Mouse (Mus musculus) embryonic facial prominence, embryonic 13.5 days (tissue): Measurements from ENCODE around the gene Mybpc2. TPM values are rescaled to one million over a fixed set of nuclear protein-coding genes. Genes with fewer than 3 reads are reported as not detected.

Experiments used
- ATAC-seq: fragments of 200-750 bp; cut with Nextera tagmentation; 2 replicates; pipeline ENCODE4 v1.8.0; 2017; ENCODE audit warnings: low read depth; ENCODE audit not compliant: insufficient number of reproducible peaks, insufficient read depth, low FRiP score, low TSS enrichment
- H3K27ac ChIP-seq: fragments of 300-500 bp; sonication (generic); 2 replicates; pipeline ENCODE4 v1.5.1; 2015; ENCODE audit warnings: moderate library complexity, mild to moderate bottlenecking, inconsistent platforms
- H3K27me3 ChIP-seq: fragments of 300-500 bp; sonication (generic); 2 replicates; pipeline ENCODE4 v1.6.1; 2015; ENCODE audit warnings: mild to moderate bottlenecking, inconsistent platforms
- H3K36me3 ChIP-seq: fragments of 300-500 bp; sonication (generic); 2 replicates; pipeline ENCODE4 v1.6.1; 2015; ENCODE audit warnings: mild to moderate bottlenecking, inconsistent platforms
- H3K4me1 ChIP-seq: fragments of 300-500 bp; sonication (generic); 2 replicates; pipeline ENCODE4 v1.6.1; 2015; ENCODE audit warnings: inconsistent platforms
- H3K4me2 ChIP-seq: fragments of 300-500 bp; sonication (generic); 2 replicates; pipeline ENCODE4 v1.6.1; 2015; ENCODE audit warnings: moderate library complexity, mild to moderate bottlenecking, inconsistent platforms
- H3K4me3 ChIP-seq: fragments of 300-500 bp; sonication (generic); 2 replicates; pipeline ENCODE4 v1.5.1; 2015; ENCODE audit warnings: mild to moderate bottlenecking, inconsistent platforms
- H3K9ac ChIP-seq: fragments of 300-500 bp; sonication (generic); 2 replicates; pipeline ENCODE4 v1.6.1; 2015; ENCODE audit warnings: mild to moderate bottlenecking, inconsistent platforms
- H3K9me3 ChIP-seq: fragments of 300-500 bp; sonication (generic); 2 replicates; pipeline ENCODE4 v1.6.1; 2016; ENCODE audit warnings: inconsistent platforms
- WGBS: fragments of 180-500 bp; shearing (Covaris S2); methylation state at CpG from one replicate; pipeline ENCODE4 v1.1.7; 2015; ENCODE audit warnings: mixed read lengths; 5-methylcytosine and 5-hydroxymethylcytosine counted together
- polyA plus RNA-seq: library from polyadenylated mRNA; unstranded; fragments of >200 nt; fragmentation: Nextera tagmentation; extraction: Ambion mirVana; gene quantifications from 2 replicates; pipeline ENCODE4 v1.2.1, GENCODE M21; 2015

Mybpc2 gene
- polyA plus RNA-seq, 1 experiment from 2014 or later = 0.13 TPM

DNA sequence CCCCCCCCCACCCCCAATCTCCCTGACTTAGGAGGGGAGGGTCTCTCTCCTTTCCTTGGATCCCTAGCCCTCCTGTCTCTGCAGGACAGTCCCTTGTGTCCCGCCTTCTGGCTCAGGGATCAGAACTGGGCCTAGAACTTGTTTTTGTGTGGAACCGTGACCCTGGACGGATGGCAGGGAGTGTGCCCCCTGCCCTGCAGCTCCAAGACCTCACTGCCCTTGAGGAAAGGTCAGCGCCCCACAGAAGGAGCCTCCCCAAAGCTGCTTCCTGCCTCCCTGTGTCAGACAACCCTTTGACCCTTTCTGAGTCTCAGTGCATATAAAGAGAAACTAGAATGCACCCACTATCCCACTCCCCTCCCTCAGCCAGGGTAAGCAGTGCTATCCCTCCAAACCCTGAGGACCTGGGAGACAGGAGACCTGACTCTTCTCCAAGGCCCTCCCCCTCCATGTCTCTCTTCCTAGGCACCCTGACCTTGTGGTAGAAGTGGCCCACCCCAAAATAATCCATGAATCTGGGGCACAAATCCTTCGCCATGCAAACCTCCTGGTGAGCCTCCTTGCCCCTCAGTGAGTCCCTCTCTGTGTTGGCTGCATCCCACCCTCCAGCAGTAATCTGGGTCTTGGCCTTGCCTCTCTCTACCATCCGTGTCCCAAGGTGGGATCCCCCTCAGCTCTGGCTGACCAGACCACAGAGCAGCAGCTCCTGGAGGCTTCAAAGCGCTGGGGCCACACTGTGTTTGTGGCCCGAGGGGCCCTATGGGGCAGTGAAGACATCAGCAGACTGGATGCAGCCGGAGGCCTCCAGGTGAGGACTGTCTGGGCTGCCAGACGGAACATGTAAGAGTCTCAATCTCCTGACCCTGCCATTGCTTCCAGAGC is 58.2 kb downstream of the Mybpc2 start:
- Histone ChIP-seq H3K4me3 (no peak overlapping the region), H3K27ac (no peak overlapping the region)
- no peak for ATAC-seq

DNA sequence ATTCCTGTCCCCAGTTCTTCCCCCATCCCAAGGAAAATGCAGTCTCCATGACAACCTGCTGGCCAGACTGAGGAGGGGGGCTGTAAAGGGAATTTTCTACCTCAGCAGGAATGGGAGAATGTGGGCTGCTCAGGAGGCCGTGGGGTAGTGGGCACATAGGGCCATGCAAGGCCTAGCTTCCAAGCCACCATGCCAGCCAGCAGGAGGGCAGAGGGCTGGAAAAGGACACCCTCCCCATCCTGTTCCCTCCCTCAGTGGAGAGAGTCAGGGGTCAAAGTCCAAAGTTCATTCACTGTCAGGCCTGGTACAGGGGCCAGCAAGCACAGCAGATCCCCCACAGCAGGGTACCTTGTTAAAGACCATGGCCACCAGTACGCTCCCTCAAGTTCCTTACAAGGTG is 59.3 kb downstream of the Mybpc2 start, which contains the start of gene Aspdh:
Gene Aspdh (plus strand): TSS at position 281 of the 400 bp plus-strand sequence.
- ATAC-seq = no peak
- Histone ChIP-seq H3K9ac (peak within 1 kb of the TSS; percentile 40), H3K9me3 (no peaks in the 10 kb centered on the region), H3K4me2 (no peak within 1 kb of the TSS), H3K27ac (no peak within 1 kb of the TSS), H3K27me3 (peaks cover 52% of the 10 kb centered on the region), H3K36me3 (peaks cover 23% of the 10 kb centered on the region), H3K4me1 (peaks cover 30% of the 10 kb centered on the region), H3K4me3 (no peak within 1 kb of the TSS)
- 64% methylated on average over 2 of the region's 2 CpGs for WGBS

More for the DNA sequence above, 58.2 kb downstream of the Mybpc2 start:
- H3K4me2 ChIP-seq = no peak overlapping the region
- no peaks in the 10 kb centered on the region for H3K9me3 ChIP-seq
- peak overlapping the region; percentile 27; the same call in 1 of the 2 replicates for H3K9ac ChIP-seq
- 72% methylated on average over 10 of the region's 10 CpGs for WGBS
- peaks cover 30% of the 10 kb centered on the region for H3K4me1 ChIP-seq
- peaks cover 40% of the 10 kb centered on the region for H3K27me3 ChIP-seq
- H3K36me3 ChIP-seq = peaks cover 15% of the 10 kb centered on the region

DNA sequence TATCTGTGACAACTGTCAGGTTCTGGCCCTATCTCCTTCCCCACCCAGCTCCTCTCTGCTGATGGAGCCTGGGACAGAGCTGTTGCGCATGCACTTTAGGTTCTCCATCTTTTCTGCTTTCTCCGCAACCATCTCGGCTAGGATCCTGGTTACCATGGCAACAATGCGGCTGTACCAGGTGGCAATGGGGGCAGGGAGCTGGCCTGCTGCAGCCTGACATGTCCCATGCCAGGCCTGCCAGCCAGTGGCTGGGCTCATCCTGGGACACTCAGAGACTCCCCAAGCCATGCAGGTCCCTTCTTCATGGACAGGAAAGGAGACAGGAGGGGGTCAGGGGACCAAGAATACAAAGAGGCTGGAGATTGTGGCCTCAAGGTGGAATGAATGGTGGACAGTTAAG is 59.9 kb downstream of the Mybpc2 start:
- 28% methylated on average over 4 of the region's 4 CpGs for WGBS
- H3K9me3 ChIP-seq = no peaks in the 10 kb centered on the region
- no peak for ATAC-seq
- H3K36me3 ChIP-seq = peaks cover 23% of the 10 kb centered on the region
- no peak overlapping the region for H3K4me3 ChIP-seq
- H3K4me1 ChIP-seq = peaks cover 30% of the 10 kb centered on the region
- H3K9ac ChIP-seq = peak overlapping the region; percentile 40; the same call in 1 of the 2 replicates
- peaks cover 58% of the 10 kb centered on the region for H3K27me3 ChIP-seq
- H3K4me2 ChIP-seq = no peak overlapping the region
- no peak overlapping the region for H3K27ac ChIP-seq

DNA sequence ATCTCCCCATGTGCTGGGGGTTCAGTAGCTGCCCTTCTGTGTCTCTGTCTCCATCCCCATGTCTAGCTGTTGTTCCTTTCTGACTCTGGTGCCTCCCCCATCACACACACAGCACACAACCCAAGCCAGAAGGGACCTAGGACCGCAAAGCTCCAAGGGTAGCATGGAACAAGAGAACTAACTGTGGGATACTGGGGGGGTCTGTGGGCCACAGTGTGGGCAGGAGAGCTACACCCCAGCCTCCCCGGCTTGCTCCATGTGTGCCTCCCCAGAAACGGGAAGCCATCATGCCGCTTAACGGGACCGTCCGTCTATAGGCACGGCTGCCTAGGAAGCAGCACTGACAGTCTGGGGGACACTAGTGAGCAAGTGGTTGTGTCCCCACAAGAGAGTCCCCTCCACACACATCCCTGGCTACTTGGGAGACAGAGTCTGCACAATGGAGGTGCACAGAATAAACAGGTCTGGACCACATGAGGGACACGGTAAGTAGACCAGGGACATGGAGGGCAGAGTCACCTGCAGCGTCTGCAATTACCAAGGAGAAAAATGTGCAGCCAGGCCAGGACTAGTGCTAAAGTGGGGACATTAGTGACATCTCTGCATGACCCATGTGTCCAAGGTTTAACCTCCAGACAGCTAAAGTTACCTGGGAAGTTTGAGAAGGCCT is 60.8 kb downstream of the Mybpc2 start:
- ATAC-seq = no peak
- Histone ChIP-seq H3K4me2 (no peak overlapping the region), H3K27me3 (peaks cover 63% of the 10 kb centered on the region), H3K4me1 (peaks cover 26% of the 10 kb centered on the region), H3K4me3 (no peak overlapping the region), H3K9ac (no peak overlapping the region), H3K36me3 (peaks cover 23% of the 10 kb centered on the region), H3K27ac (no peak overlapping the region), H3K9me3 (no peaks in the 10 kb centered on the region)
- 84% methylated on average over 10 of the region's 10 CpGs for WGBS

DNA sequence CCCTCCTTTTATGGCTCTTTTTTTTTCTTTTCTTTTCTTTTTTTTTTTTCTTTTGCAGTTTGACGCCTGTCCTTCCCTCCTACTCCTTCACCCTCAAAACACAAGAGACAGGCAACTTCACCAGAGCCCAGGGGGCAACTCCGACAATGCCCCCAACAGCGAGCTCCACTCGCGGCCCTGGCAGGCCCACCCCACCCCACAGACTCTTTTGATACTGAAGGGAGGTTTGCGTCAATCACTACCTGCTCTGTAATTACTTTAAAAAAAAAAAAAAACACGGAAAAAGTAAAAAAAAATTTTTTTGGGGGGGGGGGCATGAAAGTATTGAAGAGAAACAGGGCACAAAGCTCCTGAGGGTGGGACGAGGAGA is 61.4 kb downstream of the Mybpc2 start:
- Histone ChIP-seq H3K4me1 (peaks cover 21% of the 10 kb centered on the region), H3K27ac (no peak overlapping the region), H3K9ac (no peak overlapping the region), H3K27me3 (peaks cover 63% of the 10 kb centered on the region), H3K4me3 (no peak overlapping the region), H3K9me3 (no peaks in the 10 kb centered on the region), H3K36me3 (peaks cover 27% of the 10 kb centered on the region), H3K4me2 (peak overlapping the region; percentile 58)
- no peak for ATAC-seq
- WGBS = 26% methylated on average over 8 of the region's 8 CpGs

DNA sequence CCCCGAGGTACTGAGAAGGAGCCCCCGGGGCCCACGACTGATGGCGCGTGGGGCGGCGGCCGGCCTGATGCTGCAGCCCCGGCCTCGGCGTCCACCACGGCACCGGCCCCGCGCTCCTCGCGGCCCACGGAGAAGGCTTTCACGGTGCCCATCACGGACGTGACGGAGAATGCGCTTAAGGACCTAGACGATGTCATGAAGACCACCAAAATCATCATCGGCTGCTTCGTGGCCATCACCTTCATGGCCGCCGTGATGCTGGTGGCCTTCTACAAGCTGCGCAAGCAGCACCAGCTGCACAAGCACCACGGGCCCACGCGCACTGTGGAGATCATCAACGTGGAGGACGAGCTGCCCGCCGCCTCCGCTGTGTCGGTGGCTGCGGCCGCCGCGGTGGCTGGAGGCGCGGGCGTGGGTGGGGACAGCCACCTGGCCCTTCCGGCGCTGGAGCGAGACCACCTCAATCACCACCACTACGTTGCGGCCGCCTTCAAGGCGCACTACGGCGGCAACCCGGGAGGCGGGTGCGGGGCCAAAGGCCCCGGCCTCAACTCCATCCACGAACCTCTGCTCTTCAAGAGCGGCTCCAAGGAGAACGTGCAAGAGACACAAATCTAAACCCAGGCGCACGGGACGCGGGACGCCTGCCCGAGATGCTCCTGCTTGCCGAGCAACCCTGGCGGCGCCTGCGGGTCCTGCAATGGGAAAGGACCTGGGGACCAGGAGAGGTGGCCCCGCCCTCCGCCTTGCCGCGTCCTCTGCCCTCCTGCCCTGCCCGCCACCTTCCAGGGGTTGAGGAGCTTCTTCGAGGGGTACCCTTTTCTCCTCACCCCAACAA is 62.0 kb downstream of the Mybpc2 start:
- Histone ChIP-seq H3K27me3 (peaks cover 63% of the 10 kb centered on the region), H3K4me3 (peak overlapping the region; percentile 31), H3K9me3 (no peaks in the 10 kb centered on the region), H3K36me3 (peaks cover 31% of the 10 kb centered on the region), H3K4me1 (peaks cover 20% of the 10 kb centered on the region), H3K9ac (0 out of 2 replicates have a peak overlapping the region, but pooled peaks have one; percentile 46), H3K4me2 (peak overlapping the region; percentile 58), H3K27ac (no peak overlapping the region)
- no peak for ATAC-seq
- WGBS = 26% methylated on average over 74 of the region's 77 CpGs

DNA sequence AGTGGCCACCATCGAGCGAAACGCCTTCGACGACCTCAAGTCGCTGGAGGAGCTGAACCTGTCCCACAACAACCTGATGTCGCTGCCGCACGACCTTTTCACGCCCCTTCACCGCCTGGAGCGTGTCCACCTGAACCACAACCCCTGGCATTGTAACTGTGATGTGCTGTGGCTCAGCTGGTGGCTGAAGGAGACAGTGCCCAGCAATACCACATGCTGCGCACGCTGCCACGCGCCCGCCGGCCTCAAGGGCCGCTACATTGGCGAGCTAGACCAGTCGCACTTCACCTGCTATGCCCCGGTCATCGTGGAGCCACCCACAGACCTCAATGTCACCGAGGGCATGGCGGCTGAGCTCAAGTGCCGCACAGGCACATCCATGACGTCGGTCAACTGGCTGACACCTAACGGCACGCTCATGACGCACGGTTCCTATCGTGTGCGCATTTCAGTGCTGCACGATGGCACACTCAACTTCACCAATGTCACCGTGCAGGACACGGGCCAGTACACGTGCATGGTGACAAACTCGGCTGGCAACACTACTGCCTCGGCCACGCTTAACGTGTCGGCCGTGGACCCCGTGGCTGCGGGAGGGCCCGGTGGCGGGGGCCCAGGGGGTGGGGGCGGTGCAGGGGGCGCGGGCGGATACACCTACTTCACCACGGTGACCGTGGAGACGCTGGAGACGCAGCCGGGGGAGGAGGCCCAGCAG is 62.8 kb downstream of the Mybpc2 start:
- Histone ChIP-seq H3K9ac (no peak overlapping the region), H3K27ac (no peak overlapping the region), H3K4me2 (peak overlapping the region; percentile 58; the same call in 1 of the 2 replicates), H3K4me3 (0 out of 2 replicates have a peak overlapping the region, but pooled peaks have one; percentile 31), H3K9me3 (no peaks in the 10 kb centered on the region), H3K27me3 (peaks cover 63% of the 10 kb centered on the region), H3K4me1 (peaks cover 12% of the 10 kb centered on the region), H3K36me3 (peaks cover 33% of the 10 kb centered on the region)
- WGBS = 72% methylated on average over 57 of the region's 57 CpGs
- peak; percentile 6; the same call in 1 of the 2 replicates for ATAC-seq

DNA sequence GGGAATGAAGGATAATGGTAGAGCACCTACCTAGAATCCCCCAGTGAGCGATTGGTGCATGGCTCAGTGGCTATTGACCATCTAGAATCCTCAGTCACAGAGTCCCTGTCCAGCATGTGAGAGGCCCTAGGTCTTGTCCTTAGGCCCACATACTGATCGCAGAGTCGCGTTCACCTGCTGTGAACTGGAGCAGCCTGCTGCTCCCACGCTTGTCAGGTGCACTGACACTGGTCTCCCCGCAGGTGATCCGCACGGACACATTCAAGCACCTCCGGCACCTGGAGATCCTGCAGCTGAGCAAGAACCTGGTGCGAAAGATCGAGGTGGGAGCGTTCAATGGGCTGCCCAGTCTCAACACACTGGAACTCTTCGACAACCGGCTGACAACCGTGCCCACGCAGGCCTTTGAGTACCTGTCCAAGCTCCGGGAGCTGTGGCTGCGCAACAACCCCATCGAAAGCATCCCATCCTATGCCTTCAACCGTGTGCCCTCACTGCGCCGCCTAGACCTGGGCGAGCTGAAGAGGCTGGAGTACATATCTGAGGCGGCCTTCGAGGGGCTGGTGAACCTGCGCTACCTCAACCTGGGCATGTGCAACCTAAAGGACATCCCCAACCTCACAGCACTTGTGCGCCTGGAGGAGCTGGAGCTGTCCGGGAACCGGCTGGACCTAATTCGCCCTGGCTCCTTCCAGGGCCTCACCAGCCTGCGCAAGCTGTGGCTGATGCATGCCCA is 63.5 kb downstream of the Mybpc2 start:
- Histone ChIP-seq H3K4me1 (peaks cover 10% of the 10 kb centered on the region), H3K9me3 (no peaks in the 10 kb centered on the region), H3K27ac (no peak overlapping the region), H3K9ac (no peak overlapping the region), H3K27me3 (peaks cover 63% of the 10 kb centered on the region), H3K4me2 (no peak overlapping the region), H3K36me3 (peaks cover 33% of the 10 kb centered on the region), H3K4me3 (no peak overlapping the region)
- ATAC-seq = no peak
- 76% methylated on average over 31 of the region's 31 CpGs for WGBS

DNA sequence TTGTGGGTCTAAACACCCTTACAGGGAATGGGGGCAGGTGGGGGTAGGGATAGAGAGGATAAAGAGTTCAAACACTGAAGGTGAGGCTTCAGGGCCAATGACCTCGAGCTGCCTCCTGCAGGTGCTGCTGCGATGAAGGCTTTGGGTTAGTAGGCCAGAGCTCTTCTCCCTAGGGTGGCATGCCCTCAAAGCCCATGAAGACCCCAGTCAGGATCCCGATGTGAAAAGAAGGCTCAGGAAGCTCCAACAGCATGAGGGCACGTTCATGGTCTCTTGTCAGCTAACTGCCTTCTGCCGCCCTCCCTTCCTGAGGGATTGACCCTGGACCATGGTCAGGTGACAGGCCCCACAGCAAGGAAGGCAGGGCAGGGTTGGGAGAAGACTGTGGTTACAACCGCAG is 64.4 kb downstream of the Mybpc2 start:
- Histone ChIP-seq H3K9ac (no peak overlapping the region), H3K9me3 (no peaks in the 10 kb centered on the region), H3K27ac (no peak overlapping the region), H3K4me1 (peaks cover 10% of the 10 kb centered on the region), H3K36me3 (peaks cover 33% of the 10 kb centered on the region), H3K27me3 (peaks cover 59% of the 10 kb centered on the region), H3K4me3 (no peak overlapping the region), H3K4me2 (no peak overlapping the region)
- 79% methylated on average over 6 of the region's 6 CpGs for WGBS
- no peak for ATAC-seq

DNA sequence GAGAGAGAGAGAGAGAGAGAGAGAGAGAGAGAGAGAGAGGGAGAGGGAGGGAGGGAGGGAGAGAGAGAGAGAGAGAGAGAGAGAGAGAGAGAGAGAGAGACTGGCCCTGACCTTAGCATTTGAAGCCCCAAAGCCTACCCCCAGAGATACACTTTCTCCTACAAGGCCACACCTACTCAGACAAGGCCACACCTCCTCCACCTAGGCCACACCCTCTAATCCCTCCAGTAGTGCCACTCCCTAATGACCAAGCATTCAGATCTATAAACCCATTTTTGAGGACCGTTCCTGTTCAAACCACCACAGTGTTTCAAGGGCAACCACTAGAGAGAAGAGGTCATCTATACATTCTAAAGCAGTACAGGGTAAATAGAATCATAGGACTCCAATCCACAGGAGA is 68.2 kb downstream of the Mybpc2 start:
- ATAC-seq = no peak
- Histone ChIP-seq H3K4me2 (no peak overlapping the region), H3K27ac (no peak overlapping the region), H3K4me1 (no peaks in the 10 kb centered on the region; the same call in 1 of the 2 replicates), H3K27me3 (peaks cover 23% of the 10 kb centered on the region), H3K9me3 (no peaks in the 10 kb centered on the region), H3K36me3 (peaks cover 18% of the 10 kb centered on the region), H3K4me3 (no peak overlapping the region), H3K9ac (no peak overlapping the region)
- WGBS = 95% methylated on average over 1 of the region's 1 CpGs
